Mouse (Mus musculus) liver, embryonic 15.5 days (tissue): ENCODE measurements around the gene Rxylt1. TPM values are rescaled to one million over a fixed set of nuclear protein-coding genes. Genes with fewer than 3 reads are reported as not detected.

Source experiments
- ATAC-seq: fragments of 200-750 bp; cut with Nextera tagmentation; 2 replicates; pipeline ENCODE4 v1.8.0; 2017; ENCODE audit warnings: moderate number of reproducible peaks, mild to moderate bottlenecking, moderate library complexity; ENCODE audit not compliant: insufficient read depth
- H3K27ac ChIP-seq: fragments of 300-500 bp; sonication (generic); replicated peaks from 2 replicates; pipeline ENCODE4 v1.5.1; 2015; ENCODE audit warnings: mild to moderate bottlenecking, inconsistent platforms
- H3K27me3 ChIP-seq: fragments of 300-500 bp; sonication (generic); 2 replicates; pipeline ENCODE4 v1.6.1; 2015; ENCODE audit warnings: mild to moderate bottlenecking, inconsistent platforms
- H3K36me3 ChIP-seq: fragments of 300-500 bp; sonication (generic); replicated peaks from 2 replicates; pipeline ENCODE4 v1.6.1; 2015; ENCODE audit warnings: moderate library complexity, mild to moderate bottlenecking, inconsistent platforms
- H3K4me1 ChIP-seq: fragments of 300-500 bp; sonication (generic); replicated peaks from 2 replicates; pipeline ENCODE4 v1.6.1; 2015; ENCODE audit warnings: inconsistent platforms
- H3K4me2 ChIP-seq: fragments of 300-500 bp; sonication (generic); 2 replicates; pipeline ENCODE4 v1.6.1; 2015; ENCODE audit warnings: moderate library complexity, mild to moderate bottlenecking, inconsistent platforms
- H3K4me3 ChIP-seq: fragments of 300-500 bp; sonication (generic); replicated peaks from 2 replicates; pipeline ENCODE4 v1.5.1; 2015; ENCODE audit warnings: mild to moderate bottlenecking, inconsistent platforms
- H3K9ac ChIP-seq: fragments of 300-500 bp; sonication (generic); 2 replicates; pipeline ENCODE4 v1.6.1; 2015; ENCODE audit warnings: moderate library complexity, mild to moderate bottlenecking, inconsistent platforms
- H3K9me3 ChIP-seq: fragments of 300-500 bp; sonication (generic); replicated peaks from 2 replicates; pipeline ENCODE4 v1.6.1; 2016; ENCODE audit warnings: inconsistent platforms
- WGBS: fragments of 180-500 bp; shearing (Covaris S2); methylation state at CpG from one replicate; pipeline ENCODE4 v1.1.7; 2015; ENCODE audit warnings: mixed read lengths; ENCODE audit not compliant: insufficient replicate concordance; 5-methylcytosine and 5-hydroxymethylcytosine counted together
- polyA plus RNA-seq: library from polyadenylated mRNA; unstranded; fragments of >200 nt; fragmentation: Nextera tagmentation; extraction: Ambion mirVana; gene quantifications from 2 replicates; pipeline ENCODE4 v1.2.1, GENCODE M21; 2015

Rxylt1 gene
- polyA plus RNA-seq, 1 experiment from 2014 or later, result 10.2 TPM

DNA sequence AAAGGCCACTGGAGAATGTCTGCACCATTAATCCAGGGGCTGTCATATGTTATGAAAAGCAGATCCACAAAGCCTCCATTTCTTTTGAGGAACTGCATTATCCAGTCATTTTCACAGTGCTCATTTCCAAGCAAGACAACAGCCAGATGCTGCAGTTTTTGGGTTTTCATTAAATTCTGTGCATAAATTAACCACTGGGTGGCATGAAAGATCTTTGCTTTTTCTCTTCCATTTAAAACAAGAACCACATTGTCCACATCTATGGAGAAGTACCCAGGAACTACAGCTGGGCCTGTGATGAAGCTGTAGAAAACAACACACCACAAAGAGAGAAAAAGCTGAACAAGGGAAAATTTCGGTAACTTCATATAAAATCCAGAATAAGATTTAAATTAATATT, 6.7 kb downstream of the Rxylt1 start:
- H3K4me1 ChIP-seq, result peaks cover 4% of the 10 kb centered on the region; the same call in 1 of the 2 replicates
- H3K27me3 ChIP-seq, result no peaks in the 10 kb centered on the region
- no peak overlapping the region for H3K9ac ChIP-seq
- no peaks in the 10 kb centered on the region for H3K9me3 ChIP-seq
- H3K36me3 ChIP-seq, result peaks cover 22% of the 10 kb centered on the region
- no peak for ATAC-seq
- WGBS, result 72% methylated on average over 1 of the region's 1 CpGs
- no peak overlapping the region for H3K4me3 ChIP-seq
- no peak overlapping the region for H3K4me2 ChIP-seq
- no peak overlapping the region for H3K27ac ChIP-seq

DNA sequence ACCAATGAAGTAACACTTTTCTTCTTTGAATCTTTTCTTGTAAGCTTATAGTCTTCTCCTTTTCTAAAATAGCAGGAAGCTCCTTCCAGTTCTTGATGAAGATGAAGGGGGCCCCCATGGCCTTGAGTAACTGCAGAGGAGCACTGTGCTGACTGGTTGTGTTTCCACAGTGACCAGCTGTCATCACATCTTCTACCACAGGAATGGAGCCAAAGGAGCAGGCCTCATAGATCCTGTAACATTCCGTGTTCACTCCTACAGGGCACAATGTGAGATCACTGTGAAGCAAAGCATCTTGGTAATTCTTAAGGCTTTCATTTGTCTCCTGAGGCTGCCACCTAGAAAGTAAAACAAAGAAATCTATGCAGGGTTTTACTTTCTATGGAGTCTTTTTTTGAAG, 15.8 kb downstream of the Rxylt1 start:
- no peaks in the 10 kb centered on the region for H3K4me1 ChIP-seq
- no peaks in the 10 kb centered on the region for H3K36me3 ChIP-seq
- no peaks in the 10 kb centered on the region for H3K9me3 ChIP-seq
- WGBS, result 61% methylated on average over 1 of the region's 1 CpGs
- no peak overlapping the region for H3K9ac ChIP-seq
- no peak for ATAC-seq
- no peak overlapping the region for H3K4me3 ChIP-seq
- H3K4me2 ChIP-seq, result no peak overlapping the region
- no peak overlapping the region for H3K27ac ChIP-seq
- H3K27me3 ChIP-seq, result no peaks in the 10 kb centered on the region

DNA sequence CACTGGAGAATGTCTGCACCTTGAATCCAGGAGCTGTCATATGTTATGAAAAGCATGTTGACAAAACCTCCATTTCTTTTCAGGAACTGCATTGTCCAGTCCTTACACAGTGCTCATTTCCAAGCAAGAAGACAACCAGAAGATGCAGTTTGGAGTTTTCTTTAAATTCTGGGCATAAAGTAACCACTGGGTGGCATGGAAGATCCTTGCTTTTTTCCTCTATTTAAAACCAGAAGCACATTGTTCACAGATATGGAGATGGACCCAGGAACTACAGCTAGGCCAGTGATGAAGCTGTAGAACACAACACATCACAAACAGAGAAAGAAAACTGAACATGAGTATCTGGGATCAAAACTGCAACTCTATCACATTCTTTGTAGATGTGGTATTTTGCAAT, 28.0 kb downstream of the Rxylt1 start:
- H3K4me2 ChIP-seq, result no peak overlapping the region
- no peak overlapping the region for H3K27ac ChIP-seq
- no peak overlapping the region for H3K9ac ChIP-seq
- no peak overlapping the region for H3K4me3 ChIP-seq
- H3K36me3 ChIP-seq, result no peaks in the 10 kb centered on the region
- H3K27me3 ChIP-seq, result no peaks in the 10 kb centered on the region
- H3K4me1 ChIP-seq, result no peaks in the 10 kb centered on the region
- ATAC-seq, result no peak
- H3K9me3 ChIP-seq, result no peaks in the 10 kb centered on the region

DNA sequence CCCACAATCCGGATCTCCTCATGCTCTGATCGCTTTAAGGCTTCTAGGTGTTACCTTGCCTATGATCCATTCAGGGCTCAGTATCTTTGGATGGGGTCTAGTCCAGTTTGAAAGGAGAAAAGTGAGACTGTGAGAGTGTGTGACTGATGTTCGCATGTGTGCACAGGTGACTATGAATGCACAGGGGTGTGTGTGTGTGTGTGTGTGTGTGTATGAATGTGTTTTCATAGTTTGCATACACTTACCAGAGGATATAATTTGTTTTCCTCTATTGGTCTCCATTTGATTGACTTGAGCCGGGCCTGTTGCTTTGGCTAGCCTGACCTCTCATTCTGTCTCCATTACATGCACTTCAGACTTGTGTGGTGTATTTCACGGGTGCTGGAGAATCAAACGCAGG, 41.3 kb downstream of the Rxylt1 start:
- 72% methylated on average over 6 of the region's 6 CpGs for WGBS

DNA sequence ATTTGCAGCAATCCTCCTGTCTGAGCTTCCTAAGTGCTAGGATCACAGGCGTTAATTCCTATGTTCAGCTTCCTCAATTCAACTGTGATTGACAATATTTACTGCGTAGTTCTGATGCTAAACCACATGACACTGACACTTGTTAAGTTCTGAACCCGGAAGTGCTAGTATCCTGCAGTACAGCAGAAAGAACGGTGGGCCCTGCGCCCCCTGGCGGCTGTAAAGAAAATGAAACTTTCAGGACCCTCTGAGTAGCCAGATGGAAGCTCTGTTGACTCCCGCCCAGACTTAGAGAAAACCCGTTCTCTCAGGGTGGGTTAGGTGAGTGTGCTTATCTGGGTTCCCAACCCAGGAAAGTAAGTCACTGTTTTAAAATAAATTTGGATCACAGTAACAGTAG, 42.6 kb downstream of the Rxylt1 start:
- no peak for ATAC-seq
- no peak overlapping the region for H3K9ac ChIP-seq
- no peak overlapping the region for H3K4me3 ChIP-seq
- H3K36me3 ChIP-seq, result no peaks in the 10 kb centered on the region
- no peaks in the 10 kb centered on the region for H3K27me3 ChIP-seq
- peaks cover 3% of the 10 kb centered on the region; the same call in 1 of the 2 replicates for H3K4me1 ChIP-seq
- no peak overlapping the region for H3K27ac ChIP-seq
- H3K4me2 ChIP-seq, result no peak overlapping the region
- 4% methylated on average over 8 of the region's 8 CpGs for WGBS
- no peaks in the 10 kb centered on the region for H3K9me3 ChIP-seq

More for the DNA sequence above, 41.3 kb downstream of the Rxylt1 start:
- no peak overlapping the region for H3K4me3 ChIP-seq
- no peaks in the 10 kb centered on the region for H3K27me3 ChIP-seq
- H3K4me1 ChIP-seq, result peaks cover 3% of the 10 kb centered on the region; the same call in 1 of the 2 replicates
- no peak for ATAC-seq
- no peak overlapping the region for H3K4me2 ChIP-seq
- H3K27ac ChIP-seq, result no peak overlapping the region
- no peaks in the 10 kb centered on the region for H3K36me3 ChIP-seq
- H3K9me3 ChIP-seq, result no peaks in the 10 kb centered on the region
- H3K9ac ChIP-seq, result no peak overlapping the region

DNA sequence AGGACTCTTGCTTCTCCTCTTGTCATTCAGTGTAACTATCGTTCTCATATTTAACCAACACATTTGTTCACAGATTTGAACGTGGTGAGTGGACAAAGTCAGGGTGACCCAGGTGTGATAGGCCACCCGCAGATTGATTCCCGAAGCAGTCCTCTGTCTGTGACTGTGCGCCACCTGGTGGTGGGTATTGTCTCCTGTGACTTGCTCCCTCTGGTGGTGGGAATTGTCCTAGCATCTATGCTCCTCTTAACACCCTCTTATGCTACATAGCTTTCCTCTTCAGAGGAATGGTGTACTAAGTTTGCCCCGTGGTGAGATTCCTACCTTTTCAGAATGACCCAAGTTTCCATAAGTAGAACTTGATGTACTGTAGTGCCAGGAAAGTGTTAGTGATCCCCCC, 45.3 kb downstream of the Rxylt1 start:
- 21% methylated on average over 6 of the region's 6 CpGs for WGBS
- ATAC-seq, result no peak
- H3K36me3 ChIP-seq, result no peaks in the 10 kb centered on the region

DNA sequence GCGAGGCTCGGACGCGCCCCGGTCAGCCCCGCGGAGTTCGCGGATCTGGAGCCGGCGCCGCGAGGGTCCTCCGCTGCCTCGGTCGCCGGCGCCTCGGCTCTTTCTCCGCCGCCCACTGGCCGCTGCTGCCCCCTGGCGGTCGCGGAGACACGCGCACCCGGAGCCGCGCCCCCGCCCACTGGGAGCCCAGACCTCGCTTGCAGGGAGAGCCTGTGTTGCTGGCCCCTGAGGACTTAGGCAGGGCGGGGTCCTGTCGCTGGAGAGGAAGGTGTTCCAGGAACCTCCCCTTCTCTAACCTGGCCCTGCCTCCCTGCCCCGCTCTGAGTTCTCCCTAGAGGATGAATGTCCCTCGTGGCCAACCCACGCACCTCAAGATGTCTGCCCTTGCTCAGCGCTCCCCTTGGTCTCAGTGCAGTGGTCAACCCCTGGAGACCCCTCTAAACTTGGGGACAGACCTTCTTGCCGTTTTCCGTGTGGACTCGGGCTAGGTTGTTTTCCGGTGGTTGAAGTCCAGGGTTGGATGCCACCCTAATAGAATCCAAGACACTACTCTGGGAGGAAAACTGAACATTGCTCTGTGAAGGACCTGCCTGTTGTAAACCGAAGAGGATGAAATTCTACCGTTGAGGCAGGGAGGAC, 49.3 kb downstream of the Rxylt1 start:
- 9% methylated on average over 43 of the region's 44 CpGs for WGBS
- Histone ChIP-seq H3K27me3 (peaks cover 37% of the 10 kb centered on the region), H3K4me2 (peak overlapping the region; percentile 69), H3K9ac (peak overlapping the region; percentile 45; the same call in 1 of the 2 replicates), H3K4me3 (peak overlapping the region; percentile 62), H3K9me3 (no peaks in the 10 kb centered on the region), H3K36me3 (no peaks in the 10 kb centered on the region), H3K4me1 (no peaks in the 10 kb centered on the region; the same call in 1 of the 2 replicates), H3K27ac (no peak overlapping the region)
- peak; percentile 60 for ATAC-seq

More for the DNA sequence above, 45.3 kb downstream of the Rxylt1 start:
- Histone ChIP-seq H3K9me3 (no peaks in the 10 kb centered on the region), H3K4me2 (no peak overlapping the region), H3K27ac (no peak overlapping the region), H3K9ac (no peak overlapping the region), H3K27me3 (peaks cover 18% of the 10 kb centered on the region), H3K4me3 (no peak overlapping the region), H3K4me1 (peaks cover 3% of the 10 kb centered on the region; the same call in 1 of the 2 replicates)

DNA sequence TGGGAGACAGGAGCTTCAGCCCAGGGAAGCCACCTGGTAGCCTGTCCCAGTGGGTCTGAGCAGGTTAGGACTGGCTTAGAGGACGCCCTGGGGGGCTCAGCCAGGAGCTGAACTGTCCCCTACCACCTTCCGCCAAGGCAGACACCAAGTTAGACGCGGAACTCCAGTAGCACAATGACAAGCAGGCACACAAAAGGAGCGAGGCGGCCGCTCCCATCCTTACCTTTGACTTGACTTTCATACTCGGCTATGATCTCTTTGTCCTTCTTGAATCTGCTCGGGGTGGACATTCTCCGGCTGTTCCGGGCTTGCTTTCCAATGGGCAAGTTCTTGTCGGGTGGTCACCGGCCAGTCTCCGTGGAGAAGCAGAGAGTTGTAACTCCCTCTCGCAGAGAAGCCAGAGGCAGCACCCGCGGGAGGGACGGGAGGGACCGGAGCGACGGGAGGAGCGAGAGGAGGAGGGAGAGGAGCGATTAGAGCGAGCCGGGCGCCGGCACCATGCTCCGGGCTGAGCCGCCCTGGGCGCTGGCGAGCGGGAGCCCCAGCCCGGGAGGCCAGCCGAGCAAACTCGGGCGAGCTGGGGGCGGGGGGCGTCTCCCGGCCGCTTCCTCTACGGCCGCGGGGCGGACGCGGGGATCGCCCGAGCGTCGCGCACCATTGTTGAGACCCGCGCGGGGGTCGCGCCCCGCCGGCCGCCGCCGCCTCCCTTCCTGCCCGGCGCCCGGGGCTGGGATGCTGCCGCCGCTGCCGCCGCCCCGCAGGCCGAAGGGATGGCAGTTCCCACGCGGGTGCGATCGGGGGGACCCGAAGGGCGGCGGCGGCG, 50.1 kb downstream of the Rxylt1 start, which contains the start of gene Srgap1:
Gene Srgap1 (minus strand): TSS at position 412 of the 823 bp plus-strand sequence.
- Histone ChIP-seq H3K27ac (peak within 1 kb of the TSS; percentile 19; the same call in 1 of the 2 replicates), H3K9me3 (no peaks in the 10 kb centered on the region), H3K9ac (peak within 1 kb of the TSS; percentile 45; the same call in 1 of the 2 replicates), H3K4me2 (peak within 1 kb of the TSS; percentile 69), H3K4me1 (no peaks in the 10 kb centered on the region; the same call in 1 of the 2 replicates), H3K4me3 (peak within 1 kb of the TSS; percentile 62), H3K27me3 (peaks cover 37% of the 10 kb centered on the region), H3K36me3 (no peaks in the 10 kb centered on the region)
- peak; percentile 76 for ATAC-seq
- WGBS, result under 1% methylated on average over 45 of the region's 79 CpGs

DNA sequence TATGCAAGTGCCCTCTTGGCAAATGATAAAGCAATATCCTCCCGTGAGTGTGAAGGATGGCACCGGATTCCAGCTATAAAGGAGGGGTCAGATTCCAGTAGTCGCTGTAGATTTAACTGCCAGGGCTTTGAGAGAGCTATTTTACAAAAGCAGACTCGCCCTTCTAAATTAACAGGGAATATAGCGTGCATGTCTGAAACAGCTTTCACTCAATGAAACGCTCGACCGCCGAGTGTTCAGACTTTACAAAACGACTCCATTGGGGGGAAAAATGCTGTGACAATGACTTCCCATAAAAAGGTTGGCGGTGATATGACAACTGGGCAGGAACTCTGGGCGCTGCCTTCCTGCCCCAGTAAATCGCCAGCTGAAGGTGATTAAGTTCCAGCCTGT, 50.7 kb downstream of the Rxylt1 start:
- Histone ChIP-seq H3K27me3 (peaks cover 37% of the 10 kb centered on the region), H3K9ac (peak overlapping the region; percentile 45; the same call in 1 of the 2 replicates), H3K36me3 (no peaks in the 10 kb centered on the region), H3K4me3 (peak overlapping the region; percentile 62), H3K27ac (peak overlapping the region; percentile 19; the same call in 1 of the 2 replicates), H3K4me1 (no peaks in the 10 kb centered on the region; the same call in 1 of the 2 replicates), H3K4me2 (peak overlapping the region; percentile 69), H3K9me3 (no peaks in the 10 kb centered on the region)
- no peak for ATAC-seq
- WGBS, result 4% methylated on average over 13 of the region's 13 CpGs

DNA sequence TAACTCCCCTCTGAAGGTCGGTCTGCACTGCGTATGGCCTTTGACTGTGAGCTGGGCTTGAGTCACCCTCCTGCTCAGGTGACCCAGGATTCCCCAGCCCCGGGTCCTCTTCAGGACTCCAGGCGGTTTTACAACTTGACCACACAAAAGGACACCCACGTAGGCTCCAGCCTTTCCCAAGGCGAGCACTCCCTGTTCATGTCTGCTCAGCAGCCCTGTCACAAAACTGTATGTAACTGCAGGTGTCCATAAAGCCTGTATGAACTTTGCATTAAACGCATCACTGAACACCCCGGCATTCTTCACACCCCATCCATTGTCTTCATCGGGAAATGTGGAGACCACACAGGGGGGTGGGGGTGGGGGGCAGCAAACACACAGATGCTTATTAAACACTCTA, 51.2 kb downstream of the Rxylt1 start:
- Histone ChIP-seq H3K27ac (no peak overlapping the region), H3K4me2 (peak overlapping the region; percentile 69), H3K9ac (no peak overlapping the region), H3K4me1 (no peaks in the 10 kb centered on the region; the same call in 1 of the 2 replicates), H3K36me3 (no peaks in the 10 kb centered on the region), H3K4me3 (peak overlapping the region; percentile 62; the same call in 1 of the 2 replicates), H3K27me3 (peaks cover 37% of the 10 kb centered on the region), H3K9me3 (no peaks in the 10 kb centered on the region)
- no peak for ATAC-seq
- 37% methylated on average over 9 of the region's 9 CpGs for WGBS

DNA sequence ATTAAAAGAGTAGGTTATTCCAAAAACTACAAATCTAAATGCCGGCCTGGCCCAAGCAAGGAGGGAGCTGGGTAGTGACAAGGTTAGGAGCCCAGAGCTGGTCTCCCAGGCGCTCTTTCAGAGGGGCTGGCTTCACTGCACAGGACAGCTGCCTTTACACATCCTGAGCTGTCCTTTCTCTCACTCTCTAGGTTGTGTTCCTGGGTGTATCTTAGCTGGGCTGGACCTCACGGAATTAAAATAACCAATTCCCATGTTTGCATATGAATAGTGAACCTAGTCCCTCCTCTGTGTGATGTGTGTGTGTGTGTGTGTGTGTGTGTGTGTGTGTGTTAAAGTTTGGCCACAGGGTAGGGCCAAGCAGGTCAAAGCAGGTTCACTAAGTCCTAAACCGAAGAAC, 52.2 kb downstream of the Rxylt1 start:
- no peak overlapping the region for H3K27ac ChIP-seq
- WGBS, result 51% methylated on average over 4 of the region's 4 CpGs
- no peak overlapping the region for H3K4me2 ChIP-seq
- H3K9ac ChIP-seq, result no peak overlapping the region
- no peaks in the 10 kb centered on the region for H3K9me3 ChIP-seq
- ATAC-seq, result no peak
- no peaks in the 10 kb centered on the region; the same call in 1 of the 2 replicates for H3K4me1 ChIP-seq
- no peak overlapping the region for H3K4me3 ChIP-seq
- peaks cover 37% of the 10 kb centered on the region for H3K27me3 ChIP-seq
- H3K36me3 ChIP-seq, result no peaks in the 10 kb centered on the region
